Mouse (Mus musculus) kidney, adult 2 months (tissue): ENCODE measurements around the gene Itga6.

Experiments
- CTCF ChIP-seq: fragments of 200-500 bp; conservative IDR thresholded peaks from 2 replicates; pipeline ENCODE4 v1.5.1; 2011; ENCODE audit warnings: low read depth, mild to moderate bottlenecking, control low read depth, low read length, moderate library complexity, mixed read lengths; ENCODE audit not compliant: insufficient read depth, insufficient read length
- POLR2A ChIP-seq: fragments of 200-500 bp; IDR thresholded peaks from one replicate; pipeline ENCODE4 v1.6.1; 2011; ENCODE audit warnings: low read depth, low read length, control low read depth

- TF ChIP-seq CTCF, result no peak
- TF ChIP-seq POLR2A, result no peak
Observed at GRCm38 (mm10) chr2:71828928-71829327, 83.5 kb downstream of the Itga6 start.
